Mouse (Mus musculus) central nervous system, embryonic 18 days (tissue): Measurements from ENCODE around the gene Zfp40. TPM values are rescaled to one million over a fixed set of nuclear protein-coding genes. Genes with fewer than 3 reads are reported as not detected.

Source experiments
- polyA plus RNA-seq: library from polyadenylated mRNA; depleted of rRNA; stranded (reverse); fragments of >200 nt; gene quantifications from 2 replicates; pipeline ENCODE4 v1.2.3, GENCODE M21; 2012; rRNA removed

Zfp40 gene
- polyA plus RNA-seq: 26.1 and 29.6 TPM in 2 replicates

DNA sequence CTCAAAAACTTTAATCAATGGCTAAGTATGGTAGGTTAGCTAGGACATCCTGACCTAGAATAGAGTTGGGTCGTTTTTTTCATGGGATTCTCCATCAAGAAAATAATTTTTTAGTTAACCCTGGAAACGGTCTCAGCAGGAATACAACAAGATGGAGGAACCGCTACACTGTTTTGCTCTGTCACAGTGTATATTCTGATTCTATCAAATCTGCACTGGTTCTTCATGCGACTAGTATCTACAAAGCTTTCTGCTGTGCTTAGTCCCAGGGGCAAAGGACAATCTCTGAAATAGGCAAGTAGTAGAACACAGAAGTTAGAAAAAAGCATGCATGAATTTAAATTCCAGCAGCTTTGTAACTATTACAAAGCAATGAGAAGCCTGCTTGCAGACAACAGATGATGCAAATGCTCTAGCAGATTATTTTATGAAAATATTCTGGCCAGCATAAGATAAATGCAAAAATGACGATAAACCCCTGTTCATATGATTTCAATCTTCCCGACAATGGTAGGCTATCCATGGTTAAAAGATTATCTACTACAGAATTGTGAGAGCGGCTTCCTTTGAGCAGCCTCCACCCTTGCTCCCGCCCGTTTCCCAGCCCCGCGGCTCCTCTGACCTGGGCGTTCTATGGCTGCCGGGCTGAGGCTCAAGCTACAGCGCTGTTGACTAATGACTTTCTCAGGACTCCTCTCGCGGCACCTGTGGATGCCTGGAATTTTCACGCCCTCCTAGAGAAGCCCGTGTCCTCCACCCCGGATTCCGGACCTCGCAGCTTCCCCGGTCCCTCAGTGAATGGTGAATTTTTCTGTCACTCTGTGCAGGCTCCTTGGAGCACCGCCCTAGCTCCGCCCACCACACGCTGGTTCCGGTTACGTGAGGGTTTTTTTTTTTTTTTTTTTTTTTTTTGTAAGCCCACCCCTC, at the start of gene Zfp40:
TSS of gene Zfp40 (minus strand) at position 800 of the 927 bp plus-strand sequence.

Other genes with a start within 250 kb of the Zfp40 start
- not detected in 2 replicates for gene Vmn2r-ps130, start 132.1 kb downstream of the Zfp40 start, polyA plus RNA-seq
- not detected in 2 replicates for gene Vmn2r114, start 119.3 kb upstream of the Zfp40 start, polyA plus RNA-seq
- not detected in 2 replicates for gene Vmn2r115, start 150.5 kb upstream of the Zfp40 start, polyA plus RNA-seq
- not detected in 2 replicates for gene Vmn2r116, start 191.4 kb upstream of the Zfp40 start, polyA plus RNA-seq